Mouse (Mus musculus): Measurements from ENCODE around the gene Arrb2.

GRCm38 (mm10) chr11:70432048-70432894, at the start of gene Arrb2:
- TF ChIP-seq POLR2A (IDR thresholded peaks at IDR 0.05; ENCODE audit: extremely low read depth, insufficient read depth, low read length) (peak; percentile 73), CTCF (IDR thresholded peaks at IDR 0.05; ENCODE audit: low read depth, low read length) (peak; percentile 78)
